Mouse (Mus musculus): Measurements from ENCODE around the gene Matk.

GRCm38 (mm10) chr10:81302288-81302687 is 49.6 kb downstream of the Matk start:
- TF ChIP-seq CTCF (IDR thresholded peaks at IDR 0.05; ENCODE audit: low read depth), result no peak
- TF ChIP-seq EP300 (IDR thresholded peaks at IDR 0.05; ENCODE audit: low read depth), result no peak
